Mouse (Mus musculus): Measurements from ENCODE around the gene Mrpl55. TPM values are rescaled to one million over a fixed set of nuclear protein-coding genes. Genes with fewer than 3 reads are reported as not detected.

Gene Mrpl55
- 12.7 TPM for polyA plus RNA-seq (2015; fragmentation: Illumina TruSeq; extraction: RNeasy Lipid Tissue Mini Kit (QIAGEN cat#74804); ENCODE audit: insufficient read depth, low read depth, low replicate concordance)

GRCm38 (mm10) chr11:59202081-59202995 is at the start of gene Mrpl55:
Gene Mrpl55 (plus strand): TSS chr11:59202486.

GRCm38 (mm10) chr11:59163255-59164236 is 38.7 kb upstream of the Mrpl55 start, which contains the start of gene Iba57:
Gene Iba57 (minus strand): TSS chr11:59163739.

GRCm38 (mm10) chr11:59182864-59183331 is 19.4 kb upstream of the Mrpl55 start, which contains the start of gene Gjc2:
Gene Gjc2 (minus strand): TSS chr11:59183213.

GRCm38 (mm10) chr11:59192059-59192386 is 10.3 kb upstream of the Mrpl55 start, which contains the start of gene Guk1:
Gene Guk1 (minus strand): TSS chr11:59192212.

GRCm38 (mm10) chr11:59208153-59208831 is 6.0 kb downstream of the Mrpl55 start, which contains the start of gene 2310033P09Rik:
Gene 2310033P09Rik (plus strand): TSS chr11:59208321.

GRCm38 (mm10) chr11:59228122-59228953 is 26.1 kb downstream of the Mrpl55 start, which contains the start of gene Arf1:
Gene Arf1 (minus strand): TSS chr11:59228270.

Other genes starting within 250 kb of the Mrpl55 start
- gene Hist3h2a, start 247.8 kb upstream of the Mrpl55 start, polyA plus RNA-seq (2015; fragmentation: Illumina TruSeq; extraction: RNeasy Lipid Tissue Mini Kit (QIAGEN cat#74804); ENCODE audit: insufficient read depth, low read depth, low replicate concordance) = 4.9 TPM
- gene Trim17, start 247.8 kb upstream of the Mrpl55 start, polyA plus RNA-seq (2015; fragmentation: Illumina TruSeq; extraction: RNeasy Lipid Tissue Mini Kit (QIAGEN cat#74804); ENCODE audit: insufficient read depth, low read depth, low replicate concordance) = not detected
- 11.7 TPM for gene Trim11, start 224.4 kb upstream of the Mrpl55 start, polyA plus RNA-seq (2015; fragmentation: Illumina TruSeq; extraction: RNeasy Lipid Tissue Mini Kit (QIAGEN cat#74804); ENCODE audit: insufficient read depth, low read depth, low replicate concordance)
- gene Obscn, start 66.1 kb upstream of the Mrpl55 start, polyA plus RNA-seq (2015; fragmentation: Illumina TruSeq; extraction: RNeasy Lipid Tissue Mini Kit (QIAGEN cat#74804); ENCODE audit: insufficient read depth, low read depth, low replicate concordance) = 0.20 TPM
- 0.92 TPM for gene Iba57, start 38.7 kb upstream of the Mrpl55 start, polyA plus RNA-seq (2015; fragmentation: Illumina TruSeq; extraction: RNeasy Lipid Tissue Mini Kit (QIAGEN cat#74804); ENCODE audit: insufficient read depth, low read depth, low replicate concordance)
- 0.63 TPM for gene Gjc2, start 19.3 kb upstream of the Mrpl55 start, polyA plus RNA-seq (2015; fragmentation: Illumina TruSeq; extraction: RNeasy Lipid Tissue Mini Kit (QIAGEN cat#74804); ENCODE audit: insufficient read depth, low read depth, low replicate concordance)
- gene Guk1, start 10.3 kb upstream of the Mrpl55 start, polyA plus RNA-seq (2015; fragmentation: Illumina TruSeq; extraction: RNeasy Lipid Tissue Mini Kit (QIAGEN cat#74804); ENCODE audit: insufficient read depth, low read depth, low replicate concordance) = 44.7 TPM
- 4.9 TPM for gene 2310033P09Rik, start 5.8 kb downstream of the Mrpl55 start, polyA plus RNA-seq (2015; fragmentation: Illumina TruSeq; extraction: RNeasy Lipid Tissue Mini Kit (QIAGEN cat#74804); ENCODE audit: insufficient read depth, low read depth, low replicate concordance)
- gene Arf1, start 25.8 kb downstream of the Mrpl55 start, polyA plus RNA-seq (2015; fragmentation: Illumina TruSeq; extraction: RNeasy Lipid Tissue Mini Kit (QIAGEN cat#74804); ENCODE audit: insufficient read depth, low read depth, low replicate concordance) = 83.4 TPM
- not detected for gene Wnt3a, start 88.3 kb downstream of the Mrpl55 start, polyA plus RNA-seq (2015; fragmentation: Illumina TruSeq; extraction: RNeasy Lipid Tissue Mini Kit (QIAGEN cat#74804); ENCODE audit: insufficient read depth, low read depth, low replicate concordance)
- gene Wnt9a, start 104.4 kb downstream of the Mrpl55 start, polyA plus RNA-seq (2015; fragmentation: Illumina TruSeq; extraction: RNeasy Lipid Tissue Mini Kit (QIAGEN cat#74804); ENCODE audit: insufficient read depth, low read depth, low replicate concordance) = 1.6 TPM
- gene Prss38, start 173.2 kb downstream of the Mrpl55 start, polyA plus RNA-seq (2015; fragmentation: Illumina TruSeq; extraction: RNeasy Lipid Tissue Mini Kit (QIAGEN cat#74804); ENCODE audit: insufficient read depth, low read depth, low replicate concordance) = not detected
- gene Jmjd4, start 247.6 kb downstream of the Mrpl55 start, polyA plus RNA-seq (2015; fragmentation: Illumina TruSeq; extraction: RNeasy Lipid Tissue Mini Kit (QIAGEN cat#74804); ENCODE audit: insufficient read depth, low read depth, low replicate concordance) = 2.0 TPM
- 9.4 TPM for gene Snap47, start 248.7 kb downstream of the Mrpl55 start, polyA plus RNA-seq (2015; fragmentation: Illumina TruSeq; extraction: RNeasy Lipid Tissue Mini Kit (QIAGEN cat#74804); ENCODE audit: insufficient read depth, low read depth, low replicate concordance)